Mouse (Mus musculus) embryonic facial prominence, embryonic 14.5 days (tissue): ENCODE data around the gene Antxr2. TPM values are rescaled to one million over a fixed set of nuclear protein-coding genes. Genes with fewer than 3 reads are reported as not detected.

Source experiments
- ATAC-seq: fragments of 200-750 bp; cut with Nextera tagmentation; 2 replicates; pipeline ENCODE4 v1.8.0; 2017; ENCODE audit warnings: low read depth, moderate number of reproducible peaks, moderate TSS enrichment
- DNase-seq: peaks from one replicate; pipeline ENCODE4 v3.0.0-alpha.2; 2015; ENCODE audit warnings: low spot score
- H3K27ac ChIP-seq: fragments of 300-500 bp; sonication (generic); replicated peaks from 2 replicates; pipeline ENCODE4 v1.5.1; 2014; ENCODE audit warnings: low read depth, mild to moderate bottlenecking, low read length, moderate library complexity
- H3K27me3 ChIP-seq: fragments of 300-500 bp; sonication (generic); replicated peaks from 2 replicates; pipeline ENCODE4 v1.6.1; 2014; ENCODE audit warnings: low read length; ENCODE audit not compliant: control insufficient read depth, insufficient read depth
- H3K36me3 ChIP-seq: fragments of 300-500 bp; sonication (generic); 2 replicates; pipeline ENCODE4 v1.6.1; 2014; ENCODE audit warnings: low read length, mixed read lengths; ENCODE audit not compliant: control insufficient read depth, insufficient read depth
- H3K4me1 ChIP-seq: fragments of 300-500 bp; sonication (generic); 2 replicates; pipeline ENCODE4 v1.6.1; 2014; ENCODE audit warnings: antibody characterized with exemption, low read length; ENCODE audit not compliant: control insufficient read depth, insufficient read depth
- H3K4me2 ChIP-seq: fragments of 300-500 bp; sonication (generic); 2 replicates; pipeline ENCODE4 v1.6.1; 2014; ENCODE audit warnings: low read depth, mild to moderate bottlenecking, low read length, moderate library complexity, mixed read lengths
- H3K4me3 ChIP-seq: fragments of 300-500 bp; sonication (generic); 2 replicates; pipeline ENCODE4 v1.5.1; 2014; ENCODE audit warnings: low read depth, mild to moderate bottlenecking, low read length
- H3K9ac ChIP-seq: fragments of 300-500 bp; sonication (generic); 2 replicates; pipeline ENCODE4 v1.6.1; 2014; ENCODE audit warnings: low read depth, mild to moderate bottlenecking, low read length, moderate library complexity, mixed read lengths
- H3K9me3 ChIP-seq: fragments of 300-500 bp; sonication (generic); 2 replicates; pipeline ENCODE4 v1.6.1; 2016; ENCODE audit warnings: low read length; ENCODE audit not compliant: control insufficient read depth
- WGBS: fragments of 180-500 bp; shearing (Covaris S2); extraction: QIAGEN DNeasy Blood & Tissue Kit; methylation state at CpG from one replicate; pipeline ENCODE4 v1.1.7; 2014; 5-methylcytosine and 5-hydroxymethylcytosine counted together
- polyA plus RNA-seq: library from polyadenylated mRNA; unstranded; fragments of >200 nt; fragmentation: Nextera tagmentation; extraction: Ambion mirVana; gene quantifications from 2 replicates; pipeline ENCODE4 v1.2.1, GENCODE M21; 2014

Gene Antxr2
- polyA plus RNA-seq, 1 experiment from 2014 or later, result 29.1 TPM

DNA sequence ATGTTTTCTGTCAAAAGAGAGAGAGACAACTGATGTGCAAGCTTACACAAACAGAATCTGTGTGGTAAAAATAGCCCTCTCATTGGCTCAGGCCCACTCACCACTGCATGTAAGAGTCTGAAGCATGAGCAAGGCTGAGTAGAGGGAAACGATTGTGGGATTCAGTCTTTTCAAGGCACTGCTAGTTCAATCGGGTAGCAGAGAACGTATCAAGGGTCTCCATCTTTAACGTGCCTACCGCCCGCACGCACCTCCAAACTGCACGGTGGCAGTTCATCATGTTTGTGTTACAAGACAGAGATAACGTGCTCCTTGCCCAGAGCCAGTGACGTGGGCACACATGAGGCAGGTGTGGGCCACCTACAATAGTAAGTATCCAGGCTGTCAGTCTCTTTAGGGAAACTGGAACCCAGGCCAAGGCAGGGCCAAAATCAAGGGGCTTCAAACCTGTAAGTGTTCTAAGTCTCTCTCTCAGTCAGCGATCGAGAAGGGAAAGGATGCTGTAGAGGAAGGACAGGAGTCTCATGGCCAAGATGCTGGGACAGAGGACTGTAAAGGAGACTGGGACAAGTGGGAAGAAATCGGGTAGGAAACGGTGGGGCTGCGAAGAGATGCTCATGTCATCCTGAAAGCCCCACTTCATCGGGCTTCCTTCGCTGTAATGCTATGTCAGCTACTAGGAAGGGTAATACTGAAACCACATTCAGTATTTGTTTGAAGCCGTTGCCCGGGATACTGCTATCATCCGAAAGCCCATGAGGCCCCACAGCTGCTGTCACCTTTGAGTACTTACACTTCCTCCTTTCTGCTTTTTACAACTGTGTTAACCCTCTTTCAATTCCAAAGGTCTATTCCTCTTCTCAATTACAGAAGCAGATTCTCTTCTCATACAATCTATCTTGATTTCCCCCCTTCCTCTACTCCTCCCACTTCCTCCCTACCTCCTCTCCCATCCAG, 14.3 kb downstream of the Antxr2 start:
- no peaks in the 10 kb centered on the region for H3K4me1 ChIP-seq

DNA sequence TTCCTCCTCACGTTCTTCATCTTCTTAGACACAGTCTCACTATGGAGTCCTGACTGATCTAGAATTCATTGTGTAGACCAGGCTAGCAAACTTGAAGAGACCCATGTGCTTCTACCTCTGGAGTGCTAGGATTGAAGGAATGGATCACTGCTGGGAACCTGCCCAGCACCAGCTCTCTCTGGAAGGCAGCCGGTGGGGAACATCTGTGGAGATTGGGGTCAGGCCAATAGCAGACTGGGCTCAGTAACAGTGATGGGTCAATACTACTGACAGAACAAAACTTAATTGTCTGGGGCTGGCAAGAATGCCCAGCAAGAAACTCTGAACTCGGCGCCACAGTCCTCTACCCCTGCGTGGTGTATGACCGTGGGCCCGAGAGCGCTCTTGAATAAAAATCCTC, 25.1 kb downstream of the Antxr2 start:
- DNase-seq (no peak), ATAC-seq (no peak)
- H3K4me1 ChIP-seq, result no peaks in the 10 kb centered on the region
- no peak overlapping the region for H3K27ac ChIP-seq
- H3K36me3 ChIP-seq, result peaks cover 26% of the 10 kb centered on the region; the same call in 1 of the 2 replicates
- no peak overlapping the region for H3K9ac ChIP-seq
- 97% methylated on average over 8 of the region's 8 CpGs for WGBS
- no peaks in the 10 kb centered on the region for H3K9me3 ChIP-seq
- no peak overlapping the region for H3K4me3 ChIP-seq
- no peaks in the 10 kb centered on the region for H3K27me3 ChIP-seq
- H3K4me2 ChIP-seq, result no peak overlapping the region

More for the DNA sequence above, 14.3 kb downstream of the Antxr2 start:
- Histone ChIP-seq H3K27me3 (no peaks in the 10 kb centered on the region), H3K36me3 (peaks cover 25% of the 10 kb centered on the region), H3K4me2 (no peak overlapping the region), H3K9me3 (no peaks in the 10 kb centered on the region), H3K27ac (no peak overlapping the region), H3K4me3 (no peak overlapping the region), H3K9ac (no peak overlapping the region)
- DNase-seq (no peak), ATAC-seq (no peak)
- 94% methylated on average over 20 of the region's 20 CpGs for WGBS

DNA sequence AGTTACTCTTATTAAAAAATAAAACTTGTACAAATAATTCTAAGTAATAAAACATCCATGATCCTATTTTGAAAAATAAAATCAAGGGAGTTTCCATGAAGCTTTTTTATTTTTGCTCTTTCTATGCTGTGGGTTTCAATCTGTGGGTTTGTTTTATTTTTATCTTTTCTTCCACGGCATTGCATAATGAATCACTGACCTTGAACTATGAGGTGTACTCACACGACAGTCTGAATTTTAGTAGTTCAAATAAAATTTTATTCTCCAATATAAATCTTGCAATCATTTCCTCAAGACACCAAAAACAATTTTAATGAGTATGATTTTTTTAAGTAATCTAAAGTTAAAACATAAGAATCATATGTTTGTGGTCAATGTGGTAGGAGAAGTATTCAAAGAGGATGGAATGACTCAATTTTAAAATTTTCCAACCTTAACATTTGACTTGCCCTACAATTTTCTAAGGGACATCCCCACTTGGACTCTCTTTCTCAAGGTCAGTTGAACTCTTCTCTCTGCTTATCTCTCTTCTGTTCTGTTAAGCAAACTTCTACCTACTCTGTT, 31.5 kb downstream of the Antxr2 start:
- no peak overlapping the region for H3K27ac ChIP-seq

GRCm38 (mm10) chr5:97996500-97997176, 34.2 kb downstream of the Antxr2 start:
- H3K27ac ChIP-seq, result no peak overlapping the region
- ATAC-seq, result no peak
- 57% methylated on average over 6 of the region's 6 CpGs for WGBS
- no peaks in the 10 kb centered on the region for H3K4me1 ChIP-seq
- no peak for DNase-seq
- H3K4me3 ChIP-seq, result no peak overlapping the region
- no peak overlapping the region for H3K9ac ChIP-seq
- peaks cover 12% of the 10 kb centered on the region; the same call in 1 of the 2 replicates for H3K36me3 ChIP-seq
- no peak overlapping the region for H3K4me2 ChIP-seq
- no peaks in the 10 kb centered on the region for H3K9me3 ChIP-seq
- H3K27me3 ChIP-seq, result no peaks in the 10 kb centered on the region

More for the DNA sequence above, 31.5 kb downstream of the Antxr2 start:
- Histone ChIP-seq H3K9ac (no peak overlapping the region), H3K36me3 (peaks cover 23% of the 10 kb centered on the region; the same call in 1 of the 2 replicates), H3K4me3 (no peak overlapping the region), H3K9me3 (no peaks in the 10 kb centered on the region), H3K4me2 (no peak overlapping the region), H3K4me1 (no peaks in the 10 kb centered on the region), H3K27me3 (no peaks in the 10 kb centered on the region)
- DNase-seq, result no peak
- no peak for ATAC-seq
- 80% methylated on average over 2 of the region's 2 CpGs for WGBS

DNA sequence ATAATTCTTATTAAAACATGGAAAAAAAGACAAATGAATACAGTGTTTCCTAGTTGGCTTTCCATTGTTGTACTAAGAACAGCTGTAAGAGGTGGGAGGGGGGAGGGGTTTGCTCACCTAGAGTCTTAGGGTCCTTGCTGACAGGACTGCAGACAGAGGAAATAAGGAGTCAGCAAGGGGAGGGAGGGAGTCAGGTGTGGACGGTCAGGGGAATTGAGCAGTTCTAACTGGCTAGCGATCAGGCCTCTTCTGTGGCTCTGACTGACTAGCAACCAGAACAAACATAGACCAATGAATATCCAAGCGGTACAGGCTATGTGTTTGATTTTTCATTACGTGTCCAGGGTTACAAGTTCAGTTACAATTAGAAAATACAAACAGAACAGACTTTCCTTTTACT, 35.0 kb downstream of the Antxr2 start:
- ATAC-seq (no peak), DNase-seq (no peak)
- Histone ChIP-seq H3K27me3 (no peaks in the 10 kb centered on the region), H3K9me3 (no peaks in the 10 kb centered on the region), H3K27ac (no peak overlapping the region), H3K4me3 (no peak overlapping the region), H3K4me2 (no peak overlapping the region), H3K9ac (no peak overlapping the region), H3K4me1 (no peaks in the 10 kb centered on the region), H3K36me3 (peaks cover 7% of the 10 kb centered on the region; the same call in 1 of the 2 replicates)
- 60% methylated on average over 4 of the region's 4 CpGs for WGBS

- Histone ChIP-seq H3K4me2 (no peak overlapping the region), H3K9me3 (no peaks in the 10 kb centered on the region), H3K27me3 (no peaks in the 10 kb centered on the region), H3K4me3 (no peak overlapping the region), H3K4me1 (no peaks in the 10 kb centered on the region), H3K27ac (no peak overlapping the region), H3K9ac (no peak overlapping the region), H3K36me3 (0 out of 2 replicates have a peak, but pooled peaks cover 6% of the 10 kb centered on the region)
- DNase-seq (no peak), ATAC-seq (no peak)
- WGBS, result 87% methylated on average over 4 of the region's 4 CpGs
Measured at GRCm38 (mm10) chr5:97986656-97987294, 44.1 kb downstream of the Antxr2 start.

- Histone ChIP-seq H3K9ac (no peak overlapping the region), H3K36me3 (peaks cover 10% of the 10 kb centered on the region; the same call in 1 of the 2 replicates), H3K4me2 (no peak overlapping the region), H3K9me3 (no peaks in the 10 kb centered on the region), H3K27me3 (no peaks in the 10 kb centered on the region), H3K4me3 (no peak overlapping the region), H3K27ac (no peak overlapping the region), H3K4me1 (no peaks in the 10 kb centered on the region)
- WGBS, result 93% methylated on average over 9 of the region's 9 CpGs
- no peak for ATAC-seq
- no peak for DNase-seq
Measured at GRCm38 (mm10) chr5:97983375-97983774, 47.5 kb downstream of the Antxr2 start.

- no peaks in the 10 kb centered on the region for H3K4me1 ChIP-seq
- H3K9me3 ChIP-seq, result no peaks in the 10 kb centered on the region
- no peaks in the 10 kb centered on the region for H3K27me3 ChIP-seq
- H3K27ac ChIP-seq, result no peak overlapping the region
- peak; percentile 68 for DNase-seq
- peak overlapping the region; percentile 34 for H3K4me2 ChIP-seq
- H3K4me3 ChIP-seq, result no peak overlapping the region
- peak; percentile 77 for ATAC-seq
- H3K9ac ChIP-seq, result peak overlapping the region; percentile 14; the same call in 1 of the 2 replicates
- H3K36me3 ChIP-seq, result peaks cover 8% of the 10 kb centered on the region; the same call in 1 of the 2 replicates
- WGBS, result 40% methylated on average over 14 of the region's 14 CpGs
Measured at GRCm38 (mm10) chr5:97980472-97980871, 50.4 kb downstream of the Antxr2 start.
